Mouse (Mus musculus): Measurements from ENCODE around the gene Wdr70.

- TF ChIP-seq POLR2A (IDR thresholded peaks at IDR 0.05; ENCODE audit: insufficient read length, low read depth) = no peak
- no peak for TF ChIP-seq SRF (IDR thresholded peaks at IDR 0.05; ENCODE audit: control insufficient read depth, insufficient read length, low read depth)
- TF ChIP-seq MYOG (IDR thresholded peaks at IDR 0.05; ENCODE audit: control insufficient read depth in 1 of 3, insufficient read depth in 1 of 3, insufficient read length in 2 of 3, low read depth in 2 of 3) = no peak
- TF ChIP-seq MAX (IDR thresholded peaks at IDR 0.05; ENCODE audit: low read depth) = no peak
- no peak for TF ChIP-seq E2F4 (IDR thresholded peaks at IDR 0.05; ENCODE audit: insufficient read depth)
Measured at GRCm38 (mm10) chr15:7976775-7977174, 122.2 kb downstream of the Wdr70 start.
